Mouse (Mus musculus): ENCODE measurements around the gene Pdcd7. TPM values are rescaled to one million over a fixed set of nuclear protein-coding genes. Genes with fewer than 3 reads are reported as not detected.

Pdcd7 gene
- polyA plus RNA-seq, 1 experiment from 2014 or later: 13.1 TPM

DNA sequence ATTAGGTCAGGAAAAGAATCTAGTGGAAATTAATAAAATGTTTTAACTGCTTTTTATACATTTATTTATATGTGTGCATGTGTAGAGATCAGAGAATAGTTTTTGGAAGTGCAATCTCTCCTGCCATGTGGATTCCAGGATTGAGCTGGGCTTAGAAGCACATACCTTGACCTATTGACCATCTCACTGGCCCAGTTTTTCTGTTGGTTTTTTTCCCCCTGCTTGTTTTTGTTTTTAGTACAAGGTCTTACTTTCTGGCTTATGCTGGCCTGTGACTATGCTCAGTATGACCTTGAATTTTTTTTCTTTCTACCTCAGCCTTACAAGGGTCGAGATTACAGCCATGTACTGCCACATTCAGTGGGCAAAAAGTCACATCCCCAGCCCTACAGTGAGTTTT lies 37.9 kb upstream of the Pdcd7 start:
- H3K9me3 ChIP-seq (ENCODE audit: control insufficient read depth, low read length): no peaks in the 10 kb centered on the region
- no peaks in the 10 kb centered on the region for H3K27me3 ChIP-seq (ENCODE audit: control insufficient read depth, insufficient read depth, low read length)
- H3K36me3 ChIP-seq (ENCODE audit: control insufficient read depth, insufficient read depth, low read length): peaks cover 8% of the 10 kb centered on the region
- DNase-seq (ENCODE audit: low spot score) (no peak), ATAC-seq (replicated peaks; ENCODE audit: low FRiP score) (no peak)
- no peak overlapping the region for H3K4me3 ChIP-seq (ENCODE audit: low read depth, low read length)
- no peak overlapping the region for H3K4me2 ChIP-seq (ENCODE audit: low read depth, low read length, severe bottlenecking)
- 90% methylated on average over 1 of the region's 1 CpGs for WGBS
- H3K4me1 ChIP-seq (replicated peaks; ENCODE audit: control insufficient read depth, insufficient read depth, low read length): no peaks in the 10 kb centered on the region
- H3K27ac ChIP-seq (ENCODE audit: low read depth, low read length): no peak overlapping the region
- no peak overlapping the region for H3K9ac ChIP-seq (ENCODE audit: low read length)

DNA sequence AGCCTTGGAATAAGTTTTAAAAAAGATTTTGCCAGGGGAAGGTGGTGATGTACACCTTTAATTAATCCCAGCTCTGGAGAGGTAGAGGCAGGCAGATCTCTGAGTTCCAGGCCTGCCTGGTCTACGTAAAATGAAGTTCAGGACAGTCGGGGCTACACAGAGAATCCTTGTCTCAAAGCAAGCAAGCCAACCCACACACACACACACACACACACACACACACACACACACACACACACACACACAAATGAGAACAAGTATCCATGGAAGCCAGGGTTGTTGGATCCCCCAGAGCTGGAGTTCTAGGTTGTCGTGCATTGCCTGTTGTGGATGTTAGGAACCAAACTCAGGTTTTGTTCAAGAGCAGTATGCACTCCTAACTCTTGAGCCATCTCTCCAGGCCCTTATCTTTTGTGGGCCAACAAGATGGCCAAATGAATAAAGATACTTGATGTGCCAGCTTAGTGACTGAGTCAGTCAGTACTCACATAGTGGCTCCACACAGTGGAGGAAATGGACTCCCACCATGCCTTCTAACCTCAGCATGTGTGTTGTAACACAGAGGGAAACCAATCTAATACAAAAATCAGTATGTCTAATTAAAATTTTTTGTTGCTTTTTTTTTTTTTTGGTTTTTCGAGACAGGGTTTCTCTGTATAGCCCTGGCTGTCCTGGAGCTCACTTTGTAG lies 33.1 kb upstream of the Pdcd7 start:
- no peak overlapping the region for H3K4me3 ChIP-seq (ENCODE audit: low read depth, low read length)
- WGBS: 95% methylated on average over 4 of the region's 4 CpGs
- no peaks in the 10 kb centered on the region for H3K27me3 ChIP-seq (ENCODE audit: control insufficient read depth, insufficient read depth, low read length)
- peaks cover 10% of the 10 kb centered on the region for H3K36me3 ChIP-seq (ENCODE audit: control insufficient read depth, insufficient read depth, low read length)
- H3K4me1 ChIP-seq (replicated peaks; ENCODE audit: control insufficient read depth, insufficient read depth, low read length): no peaks in the 10 kb centered on the region
- H3K9me3 ChIP-seq (ENCODE audit: control insufficient read depth, low read length): no peaks in the 10 kb centered on the region
- H3K27ac ChIP-seq (ENCODE audit: low read depth, low read length): no peak overlapping the region
- no peak overlapping the region for H3K9ac ChIP-seq (ENCODE audit: low read length)
- DNase-seq (ENCODE audit: low spot score) (no peak), ATAC-seq (replicated peaks; ENCODE audit: low FRiP score) (no peak)
- H3K4me2 ChIP-seq (ENCODE audit: low read depth, low read length, severe bottlenecking): no peak overlapping the region

DNA sequence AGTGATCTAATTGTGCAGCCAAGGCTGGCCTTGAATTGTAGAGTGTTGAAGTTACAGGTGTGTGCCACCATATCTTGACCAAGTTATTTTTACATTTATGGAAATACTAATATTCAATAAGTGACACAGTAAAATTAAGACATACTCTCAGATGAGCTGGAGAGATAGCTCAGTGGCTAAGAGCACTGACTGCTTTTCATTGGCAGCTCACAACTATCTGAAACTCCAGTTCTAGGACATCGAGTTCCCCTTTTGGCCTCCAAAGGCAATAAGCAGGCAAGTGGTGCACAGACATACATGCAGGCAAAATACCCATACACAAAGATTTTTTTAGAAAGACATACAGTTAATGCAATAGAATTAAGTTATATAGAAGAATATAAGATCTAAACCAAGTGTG lies 32.1 kb upstream of the Pdcd7 start:
- no peaks in the 10 kb centered on the region for H3K27me3 ChIP-seq (ENCODE audit: control insufficient read depth, insufficient read depth, low read length)
- ATAC-seq (replicated peaks; ENCODE audit: low FRiP score) (no peak), DNase-seq (ENCODE audit: low spot score) (no peak)
- no peaks in the 10 kb centered on the region for H3K9me3 ChIP-seq (ENCODE audit: control insufficient read depth, low read length)
- peaks cover 10% of the 10 kb centered on the region for H3K36me3 ChIP-seq (ENCODE audit: control insufficient read depth, insufficient read depth, low read length)
- no peak overlapping the region for H3K4me3 ChIP-seq (ENCODE audit: low read depth, low read length)
- no peak overlapping the region for H3K4me2 ChIP-seq (ENCODE audit: low read depth, low read length, severe bottlenecking)
- 91% methylated on average over 1 of the region's 1 CpGs for WGBS
- H3K9ac ChIP-seq (ENCODE audit: low read length): no peak overlapping the region
- no peaks in the 10 kb centered on the region for H3K4me1 ChIP-seq (replicated peaks; ENCODE audit: control insufficient read depth, insufficient read depth, low read length)
- H3K27ac ChIP-seq (ENCODE audit: low read depth, low read length): no peak overlapping the region

DNA sequence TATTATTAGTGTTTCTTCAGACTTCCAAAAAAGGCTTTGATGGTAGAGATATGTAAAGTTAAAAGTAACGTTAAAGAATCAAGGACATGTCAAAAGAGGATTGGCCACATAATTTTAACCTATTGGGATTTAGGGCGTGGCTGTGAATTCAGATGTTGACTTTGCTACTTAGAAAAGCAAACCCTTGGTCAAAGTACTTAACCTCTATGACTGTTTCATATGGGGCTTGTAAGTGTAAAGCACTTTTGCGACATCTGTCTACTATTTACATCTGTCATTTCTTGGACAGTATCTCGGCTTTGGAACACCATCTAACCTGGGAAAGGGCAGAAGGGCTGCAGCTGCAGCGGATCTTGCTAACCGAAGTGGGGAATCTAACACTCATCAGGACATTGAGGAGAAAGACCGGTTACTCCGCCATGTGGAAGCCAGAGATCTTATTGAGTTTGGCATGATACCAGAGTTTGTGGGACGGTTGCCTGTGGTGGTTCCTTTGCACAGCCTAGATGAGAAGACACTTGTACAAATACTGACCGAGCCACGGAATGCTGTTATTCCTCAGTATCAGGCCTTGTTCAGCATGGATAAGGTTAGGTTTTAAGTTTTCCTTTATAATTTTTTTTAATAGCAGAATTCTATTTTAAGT lies 23.5 kb upstream of the Pdcd7 start:
- Histone ChIP-seq H3K4me2 (ENCODE audit: low read depth, low read length, severe bottlenecking) (no peak overlapping the region), H3K9ac (ENCODE audit: low read length) (no peak overlapping the region), H3K27ac (ENCODE audit: low read depth, low read length) (no peak overlapping the region), H3K9me3 (ENCODE audit: control insufficient read depth, low read length) (no peaks in the 10 kb centered on the region), H3K4me1 (replicated peaks; ENCODE audit: control insufficient read depth, insufficient read depth, low read length) (no peaks in the 10 kb centered on the region), H3K27me3 (ENCODE audit: control insufficient read depth, insufficient read depth, low read length) (no peaks in the 10 kb centered on the region), H3K4me3 (ENCODE audit: low read depth, low read length) (no peak overlapping the region), H3K36me3 (ENCODE audit: control insufficient read depth, insufficient read depth, low read length) (peaks cover 6% of the 10 kb centered on the region; the same call in 1 of the 2 replicates)
- DNase-seq (ENCODE audit: low spot score) (no peak), ATAC-seq (replicated peaks; ENCODE audit: low FRiP score) (no peak)
- WGBS: 94% methylated on average over 11 of the region's 11 CpGs

DNA sequence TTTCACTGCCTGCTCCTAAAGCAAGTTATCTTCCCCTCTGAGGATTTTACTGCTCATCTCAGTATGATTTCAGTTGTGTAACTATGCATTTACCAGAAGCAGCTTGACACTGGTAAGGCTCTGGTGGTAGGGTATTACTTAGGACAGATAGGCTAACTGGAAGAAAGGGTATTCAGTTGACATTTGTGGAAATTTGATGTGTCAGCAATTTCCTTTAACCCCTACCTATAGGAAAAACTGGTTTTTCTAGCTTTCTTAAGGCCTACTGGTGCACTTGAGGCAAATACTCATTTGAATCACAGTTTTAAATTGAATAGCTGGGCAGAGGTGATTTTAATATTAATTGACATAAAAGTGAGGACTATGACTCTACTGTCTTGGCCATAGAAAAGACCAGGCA lies 19.9 kb upstream of the Pdcd7 start:
- Histone ChIP-seq H3K9me3 (ENCODE audit: control insufficient read depth, low read length) (no peaks in the 10 kb centered on the region), H3K9ac (ENCODE audit: low read length) (no peak overlapping the region), H3K4me3 (ENCODE audit: low read depth, low read length) (no peak overlapping the region), H3K4me2 (ENCODE audit: low read depth, low read length, severe bottlenecking) (no peak overlapping the region), H3K27ac (ENCODE audit: low read depth, low read length) (no peak overlapping the region), H3K36me3 (ENCODE audit: control insufficient read depth, insufficient read depth, low read length) (peaks cover 6% of the 10 kb centered on the region; the same call in 1 of the 2 replicates), H3K27me3 (ENCODE audit: control insufficient read depth, insufficient read depth, low read length) (no peaks in the 10 kb centered on the region), H3K4me1 (replicated peaks; ENCODE audit: control insufficient read depth, insufficient read depth, low read length) (no peaks in the 10 kb centered on the region)
- ATAC-seq (replicated peaks; ENCODE audit: low FRiP score): no peak
- DNase-seq (ENCODE audit: low spot score): no peak

DNA sequence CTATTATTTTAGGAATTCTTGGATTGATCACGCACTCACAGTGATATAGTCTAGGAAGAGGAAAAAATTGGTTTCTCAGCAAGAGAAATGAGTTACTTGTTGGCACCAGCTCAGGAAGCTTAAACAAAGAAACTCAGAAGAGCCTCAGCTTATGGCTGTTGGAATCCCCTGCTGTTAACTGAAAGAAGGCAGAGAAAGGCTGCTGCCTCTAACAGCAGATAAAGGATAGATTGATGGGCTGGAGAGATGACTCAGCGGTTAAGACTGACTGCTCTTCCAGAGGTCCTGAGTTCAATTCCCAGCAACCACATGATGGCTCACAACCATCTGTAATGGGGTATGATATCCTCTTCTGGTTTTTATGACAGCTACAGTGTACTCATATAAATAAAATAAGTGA lies 18.5 kb upstream of the Pdcd7 start:
- Histone ChIP-seq H3K4me3 (ENCODE audit: low read depth, low read length) (no peak overlapping the region), H3K4me1 (replicated peaks; ENCODE audit: control insufficient read depth, insufficient read depth, low read length) (no peaks in the 10 kb centered on the region), H3K27ac (ENCODE audit: low read depth, low read length) (no peak overlapping the region), H3K9ac (ENCODE audit: low read length) (no peak overlapping the region), H3K36me3 (ENCODE audit: control insufficient read depth, insufficient read depth, low read length) (peaks cover 5% of the 10 kb centered on the region; the same call in 1 of the 2 replicates), H3K9me3 (ENCODE audit: control insufficient read depth, low read length) (no peaks in the 10 kb centered on the region), H3K4me2 (ENCODE audit: low read depth, low read length, severe bottlenecking) (no peak overlapping the region), H3K27me3 (ENCODE audit: control insufficient read depth, insufficient read depth, low read length) (no peaks in the 10 kb centered on the region)
- ATAC-seq (replicated peaks; ENCODE audit: low FRiP score): no peak
- WGBS: 96% methylated on average over 2 of the region's 2 CpGs
- no peak for DNase-seq (ENCODE audit: low spot score)

DNA sequence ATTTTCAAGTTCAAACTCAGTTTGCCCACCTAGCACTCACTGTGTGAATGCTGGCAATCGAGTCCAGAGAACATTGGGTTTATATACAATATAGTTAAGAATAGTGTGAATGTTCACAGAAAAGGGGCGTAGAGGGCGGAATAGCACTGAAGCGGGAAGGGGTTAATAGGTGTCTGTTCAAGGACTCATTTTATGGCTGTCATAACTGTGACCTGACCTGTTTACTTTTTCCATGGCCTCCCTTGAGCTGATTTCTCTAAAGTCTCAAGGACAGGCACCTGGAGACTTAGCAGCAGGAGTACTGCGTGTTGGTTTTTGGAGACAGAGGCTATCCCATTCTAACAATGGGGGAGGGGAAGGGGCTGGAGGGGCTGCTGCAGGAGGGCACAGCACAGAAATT lies 11.9 kb upstream of the Pdcd7 start:
- no peaks in the 10 kb centered on the region for H3K4me1 ChIP-seq (replicated peaks; ENCODE audit: control insufficient read depth, insufficient read depth, low read length)
- no peaks in the 10 kb centered on the region for H3K9me3 ChIP-seq (ENCODE audit: control insufficient read depth, low read length)
- DNase-seq (ENCODE audit: low spot score) (no peak), ATAC-seq (replicated peaks; ENCODE audit: low FRiP score) (no peak)
- no peak overlapping the region for H3K27ac ChIP-seq (ENCODE audit: low read depth, low read length)
- H3K4me2 ChIP-seq (ENCODE audit: low read depth, low read length, severe bottlenecking): no peak overlapping the region
- H3K9ac ChIP-seq (ENCODE audit: low read length): no peak overlapping the region
- H3K4me3 ChIP-seq (ENCODE audit: low read depth, low read length): no peak overlapping the region
- H3K36me3 ChIP-seq (ENCODE audit: control insufficient read depth, insufficient read depth, low read length): no peaks in the 10 kb centered on the region; the same call in 1 of the 2 replicates
- H3K27me3 ChIP-seq (ENCODE audit: control insufficient read depth, insufficient read depth, low read length): no peaks in the 10 kb centered on the region
- 87% methylated on average over 5 of the region's 5 CpGs for WGBS

DNA sequence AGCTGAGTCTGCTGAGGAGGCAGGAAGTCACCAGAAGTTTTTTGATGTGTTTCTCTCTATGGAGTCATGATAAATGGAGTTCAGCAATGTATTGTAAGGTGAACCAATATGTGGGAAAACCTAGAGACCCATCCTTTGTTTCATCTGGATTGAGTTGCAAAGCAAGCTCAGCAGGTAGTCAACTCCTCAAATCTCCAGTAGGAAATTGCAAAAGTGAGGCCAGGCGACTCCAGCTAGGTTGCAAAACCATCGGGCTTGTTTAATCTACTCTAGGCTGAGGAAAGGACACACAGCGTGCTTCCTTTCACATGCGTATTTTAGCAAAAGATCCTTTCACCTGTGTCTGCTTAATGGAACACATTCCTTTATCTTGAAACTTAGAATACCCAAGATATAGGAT lies 6.8 kb upstream of the Pdcd7 start:
- Histone ChIP-seq H3K9me3 (ENCODE audit: control insufficient read depth, low read length) (no peaks in the 10 kb centered on the region), H3K4me3 (ENCODE audit: low read depth, low read length) (no peak overlapping the region), H3K27me3 (ENCODE audit: control insufficient read depth, insufficient read depth, low read length) (no peaks in the 10 kb centered on the region), H3K4me1 (replicated peaks; ENCODE audit: control insufficient read depth, insufficient read depth, low read length) (no peaks in the 10 kb centered on the region), H3K36me3 (ENCODE audit: control insufficient read depth, insufficient read depth, low read length) (no peaks in the 10 kb centered on the region), H3K9ac (ENCODE audit: low read length) (no peak overlapping the region), H3K27ac (ENCODE audit: low read depth, low read length) (no peak overlapping the region), H3K4me2 (ENCODE audit: low read depth, low read length, severe bottlenecking) (no peak overlapping the region)
- DNase-seq (ENCODE audit: low spot score) (no peak), ATAC-seq (replicated peaks; ENCODE audit: low FRiP score) (no peak)
- 81% methylated on average over 4 of the region's 4 CpGs for WGBS

DNA sequence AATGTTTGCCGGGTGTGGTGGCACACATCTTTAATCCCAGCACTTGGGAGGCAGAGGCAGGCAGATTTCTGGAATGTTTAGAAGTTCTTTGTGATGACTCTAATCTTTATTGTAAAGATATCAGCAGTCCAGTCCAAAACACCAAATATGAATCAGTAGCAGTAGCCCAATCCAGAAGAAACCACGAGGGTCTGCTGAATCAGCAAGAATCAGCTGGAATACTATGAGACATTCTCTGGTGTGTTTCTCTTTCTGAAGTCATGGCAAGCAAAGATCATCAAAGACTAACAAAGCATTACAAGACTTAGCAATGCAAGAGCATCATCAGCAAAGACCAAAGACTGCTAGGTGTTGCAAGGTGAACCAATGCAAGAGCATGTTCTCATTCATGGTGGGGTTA lies 5.5 kb upstream of the Pdcd7 start:
- DNase-seq (ENCODE audit: low spot score) (no peak), ATAC-seq (replicated peaks; ENCODE audit: low FRiP score) (no peak)
- no peak overlapping the region for H3K27ac ChIP-seq (ENCODE audit: low read depth, low read length)
- H3K4me1 ChIP-seq (replicated peaks; ENCODE audit: control insufficient read depth, insufficient read depth, low read length): no peaks in the 10 kb centered on the region
- no peak overlapping the region for H3K4me3 ChIP-seq (ENCODE audit: low read depth, low read length)
- H3K9ac ChIP-seq (ENCODE audit: low read length): no peak overlapping the region
- 86% methylated on average over 2 of the region's 2 CpGs for WGBS
- H3K27me3 ChIP-seq (ENCODE audit: control insufficient read depth, insufficient read depth, low read length): no peaks in the 10 kb centered on the region
- no peaks in the 10 kb centered on the region for H3K9me3 ChIP-seq (ENCODE audit: control insufficient read depth, low read length)
- H3K36me3 ChIP-seq (ENCODE audit: control insufficient read depth, insufficient read depth, low read length): no peaks in the 10 kb centered on the region
- H3K4me2 ChIP-seq (ENCODE audit: low read depth, low read length, severe bottlenecking): no peak overlapping the region
